Comparison of ENCODE assay signal across 19 mouse cellular contexts in genomic region chr7:130044581-130044980, GRCm38 (mm10).
A peak's percentile ranks its signal among the peaks of the same experiment; 100 is the strongest.
DNase-seq lines count a peak whose midpoint lies in the region; ATAC-seq and TF ChIP-seq lines count a peak whose summit lies in the region.
"Had no signal": no experiment of that assay in that cellular context is flagged by ENCODE, and none has a peak within 500 bp of the region (broad histone marks: within the 10 kb centered on the region; RNA-seq: fewer than 3 reads in every experiment).

No protein-coding gene starts in this region.

- intact Hi-C loops in heart, postnatal 10 days (cut with DNase I) = no loop called here

- H3K27ac ChIP-seq in heart, embryonic 13.5 days (replicated peaks) = 0 out of 2 replicates have a peak overlapping the region, but pooled peaks have one; percentile 9
- H3K27ac ChIP-seq in lung, embryonic 14.5 days (ENCODE audit: low read depth) = peak overlapping the region; percentile 67; the same call in 1 of the 2 replicates
- H3K27ac ChIP-seq in lung, postnatal 0 days (ENCODE audit: low read length) = 0 out of 2 replicates have a peak overlapping the region, but pooled peaks have one; percentile 2
- no peak overlapping the region for H3K27ac ChIP-seq in hindbrain, embryonic 16.5 days (ENCODE audit: low read depth, low read length)
- H3K27ac ChIP-seq: hindbrain, embryonic 15.5 days; midbrain, embryonic 12.5 days had no signal

- no peak overlapping the region for H3K4me3 ChIP-seq in heart, embryonic 13.5 days
- no peak overlapping the region for H3K4me3 ChIP-seq in lung, embryonic 14.5 days (ENCODE audit: low read depth, low read length)
- H3K4me3 ChIP-seq in lung, postnatal 0 days (ENCODE audit: low read depth, low read length) = no peak overlapping the region
- no peak overlapping the region for H3K4me3 ChIP-seq in hindbrain, embryonic 16.5 days (ENCODE audit: low read length)
- H3K4me3 ChIP-seq: erythroblast, embryonic 14.5 days; hindbrain, embryonic 15.5 days; midbrain, embryonic 12.5 days had no signal

- no peak for TF ChIP-seq EP300 in lung, postnatal 0 days (IDR thresholded peaks at IDR 0.05)

- no peak overlapping the region for H3K4me2 ChIP-seq in heart, embryonic 13.5 days
- no peak overlapping the region for H3K4me2 ChIP-seq in lung, embryonic 14.5 days
- no peak overlapping the region for H3K4me2 ChIP-seq in lung, postnatal 0 days (replicated peaks; ENCODE audit: low read depth, low read length)
- H3K4me2 ChIP-seq in hindbrain, embryonic 16.5 days (ENCODE audit: low read length) = no peak overlapping the region
- H3K4me2 ChIP-seq: hindbrain, embryonic 15.5 days; midbrain, embryonic 12.5 days had no signal

- DNase-seq in heart, postnatal 10 days = no peak
- peak; percentile 37 for DNase-seq in lung, embryonic 14.5 days
- DNase-seq in lung, postnatal 10 days = no peak
- no peak for DNase-seq in lung, postnatal 0 days (ENCODE audit: low spot score)
- no peak for DNase-seq in c-Kit-positive CD71-positive TER-119-positive erythroid progenitor cells, embryonic 14.5 days (ENCODE audit: low spot score)
- no peak for DNase-seq in right cerebral cortex, postnatal 36 days (ENCODE audit: low spot score in 2 of 2)
- DNase-seq: adrenal gland, postnatal 10 days; cerebellum, adult 11-12 months; heart, postnatal 36 days; kidney, adult 8-10 months; left cerebral cortex, postnatal 4 days; right cerebral cortex, postnatal 25 days; thymus, adult 2 months had no signal

- H3K27me3 ChIP-seq in heart, embryonic 13.5 days (replicated peaks) = no peaks in the 10 kb centered on the region
- no peaks in the 10 kb centered on the region for H3K27me3 ChIP-seq in lung, embryonic 14.5 days (ENCODE audit: insufficient read depth, low read length)
- H3K27me3 ChIP-seq in lung, postnatal 0 days (replicated peaks; ENCODE audit: insufficient read depth, low read length) = no peaks in the 10 kb centered on the region
- H3K27me3 ChIP-seq in hindbrain, embryonic 16.5 days (replicated peaks; ENCODE audit: control insufficient read depth, insufficient read depth, low read length) = no peaks in the 10 kb centered on the region
- H3K27me3 ChIP-seq: hindbrain, embryonic 15.5 days had no signal

- ATAC-seq in heart, embryonic 13.5 days (ENCODE audit: extremely low read depth, insufficient number of reproducible peaks, low FRiP score, low TSS enrichment) = no peak
- ATAC-seq in lung, embryonic 14.5 days (ENCODE audit: insufficient read depth) = no peak
- ATAC-seq in lung, postnatal 0 days = no peak; the same call in 1 of the 2 replicates
- no peak for ATAC-seq in hindbrain, embryonic 16.5 days
- ATAC-seq: forebrain, embryonic 16.5 days had no signal

- no peaks in the 10 kb centered on the region for H3K36me3 ChIP-seq in heart, embryonic 13.5 days
- no peaks in the 10 kb centered on the region for H3K36me3 ChIP-seq in lung, embryonic 14.5 days (ENCODE audit: insufficient read depth)
- no peaks in the 10 kb centered on the region for H3K36me3 ChIP-seq in lung, postnatal 0 days (ENCODE audit: insufficient read depth, low read length)
- H3K36me3 ChIP-seq in hindbrain, embryonic 16.5 days (ENCODE audit: control insufficient read depth, insufficient read depth, low read length) = no peaks in the 10 kb centered on the region
- H3K36me3 ChIP-seq: hindbrain, embryonic 15.5 days; midbrain, embryonic 12.5 days had no signal

- H3K9me3 ChIP-seq in heart, embryonic 13.5 days = no peaks in the 10 kb centered on the region
- no peaks in the 10 kb centered on the region for H3K9me3 ChIP-seq in lung, embryonic 14.5 days (ENCODE audit: low read depth, low read length)
- H3K9me3 ChIP-seq in lung, postnatal 0 days (ENCODE audit: low read length) = no peaks in the 10 kb centered on the region
- no peaks in the 10 kb centered on the region for H3K9me3 ChIP-seq in hindbrain, embryonic 16.5 days (ENCODE audit: control insufficient read depth, low read length)
- H3K9me3 ChIP-seq: hindbrain, embryonic 15.5 days; midbrain, embryonic 12.5 days had no signal

- peaks cover 38% of the 10 kb centered on the region for H3K4me1 ChIP-seq in heart, embryonic 13.5 days
- peaks cover 31% of the 10 kb centered on the region for H3K4me1 ChIP-seq in lung, embryonic 14.5 days (ENCODE audit: insufficient read depth)
- H3K4me1 ChIP-seq in lung, postnatal 0 days (ENCODE audit: insufficient read depth, low read depth, low read length) = peaks cover 7% of the 10 kb centered on the region; the same call in 1 of the 2 replicates
- H3K4me1 ChIP-seq in hindbrain, embryonic 16.5 days (ENCODE audit: control insufficient read depth, insufficient read depth, low read depth, low read length) = no peaks in the 10 kb centered on the region
- H3K4me1 ChIP-seq: hindbrain, embryonic 15.5 days had no signal

- no peak for TF ChIP-seq CTCF in lung, embryonic 14.5 days (IDR thresholded peaks at IDR 0.05; ENCODE audit: low read depth)
- TF ChIP-seq CTCF in lung, postnatal 0 days (IDR thresholded peaks at IDR 0.05) = no peak

- 67% methylated on average over 6 of the region's 6 CpGs for WGBS in heart, embryonic 13.5 days
- 43% methylated on average over 6 of the region's 6 CpGs for WGBS in lung, embryonic 14.5 days
- WGBS in lung, postnatal 0 days = 44% methylated on average over 6 of the region's 6 CpGs
- WGBS in hindbrain, embryonic 16.5 days = 78% methylated on average over 6 of the region's 6 CpGs

- H3K9ac ChIP-seq in heart, embryonic 13.5 days = no peak overlapping the region
- H3K9ac ChIP-seq in lung, embryonic 14.5 days = no peak overlapping the region
- no peak overlapping the region for H3K9ac ChIP-seq in lung, postnatal 0 days (replicated peaks; ENCODE audit: low read depth)
- H3K9ac ChIP-seq in hindbrain, embryonic 16.5 days (ENCODE audit: low read depth, low read length) = no peak overlapping the region
- H3K9ac ChIP-seq: hindbrain, embryonic 15.5 days; midbrain, embryonic 12.5 days had no signal
